Mouse (Mus musculus) embryo, embryonic 11.5 days (tissue): ENCODE results near the gene Lcp2.

Source experiments
- DNase-seq: peaks from one replicate; pipeline ENCODE4 v3.0.0-alpha.2; 2012; ENCODE audit warnings: low read depth, low spot score

Lcp2 gene

DNA sequence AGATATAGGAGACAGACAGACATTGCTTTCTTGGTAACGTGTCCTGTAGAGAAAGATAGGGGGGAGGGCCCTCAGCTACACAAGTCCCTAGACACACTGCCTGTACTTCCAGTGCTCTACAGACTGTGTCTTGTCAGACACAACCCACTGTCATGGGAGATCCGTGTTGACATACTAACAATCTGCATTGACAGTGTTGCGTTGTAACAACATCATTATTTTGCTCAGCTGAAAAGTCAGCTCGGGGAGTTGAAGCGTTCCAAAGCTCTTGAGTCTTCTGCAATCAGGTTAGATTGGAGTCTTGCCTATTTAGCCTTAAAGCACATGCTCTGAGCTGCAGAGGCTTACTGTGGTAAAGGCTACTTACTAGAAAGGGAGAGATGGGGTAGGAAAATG, 820 bp downstream of the Lcp2 start:
- DNase-seq = no peak

DNA sequence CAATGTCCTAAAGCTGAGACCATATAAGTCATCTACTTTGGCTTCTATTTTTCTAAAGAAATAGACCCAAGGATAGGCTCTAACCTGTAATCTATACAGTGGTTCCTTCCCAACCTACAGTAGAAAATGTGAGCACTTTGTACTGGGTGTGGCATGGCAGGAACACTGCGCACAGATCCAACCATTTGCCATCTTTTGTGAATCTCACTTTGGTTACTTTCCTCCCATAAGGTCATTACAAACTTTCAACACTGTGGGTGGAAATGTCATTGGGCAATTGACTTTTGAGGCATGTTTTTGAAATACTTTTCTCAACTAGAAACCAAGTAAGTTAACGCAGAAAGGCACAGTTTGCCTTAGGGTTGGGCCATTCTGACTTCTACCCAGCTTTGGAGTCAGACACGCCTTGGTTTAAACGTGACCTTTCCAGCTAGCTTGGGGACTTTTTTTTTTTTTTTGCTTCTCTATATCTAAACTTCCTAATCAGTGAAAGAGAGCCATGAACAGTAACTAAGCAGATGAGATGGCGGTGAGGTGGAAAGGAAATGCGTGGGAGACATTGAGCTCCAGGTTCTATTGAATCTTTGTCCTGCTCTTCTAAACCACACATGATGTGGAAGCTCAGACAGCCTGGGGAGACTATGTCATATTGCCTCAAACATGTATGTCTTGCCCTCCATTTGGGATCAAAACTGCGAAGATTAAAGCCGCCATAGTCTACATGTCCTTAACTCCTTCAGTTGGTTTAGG, 1.8 kb downstream of the Lcp2 start:
- DNase-seq = no peak

DNA sequence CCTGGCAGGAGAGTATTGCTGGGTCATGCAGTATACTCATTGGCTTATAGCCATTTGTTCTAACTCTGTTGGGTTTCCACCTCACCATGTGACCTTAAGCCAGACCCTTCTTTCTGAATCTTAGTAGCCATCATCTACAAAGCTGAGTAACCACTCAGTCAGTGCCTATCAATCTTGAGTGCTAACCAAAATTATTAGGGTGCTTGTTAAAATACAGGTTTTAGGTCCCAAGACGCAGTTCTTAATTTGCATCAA, 2.3 kb downstream of the Lcp2 start:
- no peak for DNase-seq

DNA sequence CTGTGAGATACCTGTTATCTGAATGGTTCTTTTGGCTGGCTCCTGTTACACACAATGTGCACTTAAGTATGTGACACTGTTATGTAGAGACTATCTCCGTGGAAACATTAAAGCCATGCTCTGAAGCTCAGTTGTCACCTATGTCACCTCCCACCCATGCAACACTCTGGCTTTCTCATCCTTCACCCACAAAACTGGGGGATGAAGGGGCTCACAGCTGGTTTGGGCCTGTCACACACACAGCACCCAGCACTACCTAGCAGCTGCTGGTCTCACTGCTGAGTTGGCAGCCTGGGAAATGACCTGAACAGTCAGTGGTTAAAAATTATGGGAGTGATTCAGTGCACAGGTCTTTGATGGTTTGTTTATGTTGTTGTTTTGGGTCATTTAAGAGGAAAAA, 3.3 kb downstream of the Lcp2 start:
- DNase-seq = no peak

DNA sequence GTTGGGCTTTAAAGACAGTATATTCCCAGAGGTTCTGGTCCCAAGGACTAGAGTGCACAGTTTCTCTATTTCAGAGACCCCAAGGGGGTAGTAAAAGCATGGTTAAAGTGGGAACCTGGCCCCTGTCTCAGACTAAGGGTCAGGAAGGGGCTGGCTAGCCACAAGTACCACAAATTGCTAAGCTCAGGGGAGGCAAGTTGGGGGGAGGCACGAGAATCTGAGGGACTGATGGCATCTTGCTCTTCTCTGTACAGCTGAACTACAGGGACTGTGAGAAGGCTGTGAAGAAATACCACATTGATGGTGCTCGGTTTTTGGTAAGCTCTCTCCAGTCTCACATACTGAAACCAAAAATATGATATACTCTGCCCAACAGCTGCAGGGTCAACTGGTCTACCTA, 3.9 kb downstream of the Lcp2 start:
- no peak for DNase-seq

DNA sequence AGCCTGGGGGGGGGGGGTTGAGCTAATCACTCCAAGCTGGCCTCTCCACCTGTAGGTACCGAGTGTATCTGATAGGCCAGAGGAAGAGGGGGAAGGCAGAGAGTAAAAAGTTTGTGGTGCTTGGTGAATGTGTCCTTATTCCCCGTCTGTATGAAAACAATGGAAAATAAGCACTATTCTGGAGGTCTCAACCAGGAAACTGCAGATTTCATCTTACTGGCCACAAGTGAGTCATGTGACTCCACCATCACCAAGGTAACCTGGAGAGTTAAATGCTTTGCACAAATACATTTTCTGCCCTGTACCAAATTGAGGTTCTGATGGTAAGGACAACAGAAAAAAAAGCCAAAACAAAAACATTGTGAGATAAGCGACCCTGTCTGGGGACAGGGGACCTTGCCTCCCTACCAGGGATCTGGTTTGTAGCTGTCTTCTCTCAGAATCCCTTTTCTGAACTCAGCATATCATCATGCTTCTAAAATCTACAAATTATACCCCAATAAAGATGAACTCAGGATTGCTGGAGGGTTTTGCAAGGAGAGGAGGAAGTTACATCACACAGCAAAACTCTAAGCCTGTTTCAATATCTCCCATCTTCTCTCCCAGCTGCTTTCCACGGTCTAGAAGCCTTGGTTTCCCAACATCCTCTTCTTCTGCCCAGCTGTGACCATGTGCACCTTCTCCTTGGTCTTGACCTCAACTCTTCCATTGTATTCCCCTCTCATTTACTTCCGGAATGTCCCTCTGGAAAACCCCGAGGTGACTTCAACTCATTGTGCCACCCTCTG, 6.5 kb downstream of the Lcp2 start:
- DNase-seq = no peak

DNA sequence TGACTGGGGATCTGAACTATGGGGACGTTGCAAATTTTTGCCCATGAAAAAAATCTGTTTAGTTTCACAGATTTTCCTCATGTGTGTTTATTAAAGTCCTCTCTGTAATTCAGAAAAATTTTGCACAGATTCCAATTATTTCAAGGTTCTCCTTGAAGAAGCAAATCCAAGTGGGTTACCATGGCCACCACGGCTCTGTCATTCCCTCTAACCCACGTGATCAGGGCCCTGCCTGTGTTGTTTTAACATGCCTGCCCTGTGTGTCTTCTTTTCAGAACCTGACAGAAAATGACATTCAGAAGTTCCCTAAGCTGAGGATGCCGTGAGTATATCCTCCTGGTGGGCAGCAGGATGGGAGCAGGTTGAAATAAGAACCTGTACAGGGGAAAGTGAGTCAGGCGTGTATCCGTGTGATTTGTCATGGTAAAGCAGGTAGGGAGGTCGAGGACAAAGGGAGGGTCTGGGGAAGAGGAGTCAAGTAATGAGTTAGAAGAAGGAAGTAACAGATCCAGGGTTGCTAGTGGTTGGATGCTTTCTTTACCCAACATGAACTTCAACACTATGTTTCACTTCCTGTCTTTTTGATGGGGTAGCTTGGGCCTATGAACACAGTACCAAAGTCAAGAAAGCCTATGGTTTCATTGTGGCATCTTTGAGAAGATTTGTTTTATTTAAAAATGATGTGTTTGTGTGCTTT, 7.5 kb downstream of the Lcp2 start:
- DNase-seq = no peak

DNA sequence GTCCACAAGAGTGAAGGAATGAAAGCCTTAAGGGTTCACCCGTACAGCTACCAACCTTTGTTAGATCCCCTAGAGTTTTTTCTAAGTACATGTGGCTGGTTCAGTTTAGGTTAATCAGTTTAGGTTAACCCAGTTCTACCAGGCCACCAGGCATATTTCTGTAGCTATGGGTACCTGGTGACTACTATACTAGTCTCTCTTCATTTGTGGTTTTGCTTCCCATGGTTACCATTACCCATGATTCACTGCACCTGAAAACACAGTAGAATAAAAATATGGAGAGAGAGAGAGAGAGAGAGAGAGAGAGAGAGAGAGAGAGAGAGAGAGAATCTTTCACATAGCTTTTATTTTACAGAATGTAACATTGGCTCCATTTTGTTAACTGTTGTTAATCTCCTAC, 10.0 kb downstream of the Lcp2 start:
- DNase-seq = no peak

DNA sequence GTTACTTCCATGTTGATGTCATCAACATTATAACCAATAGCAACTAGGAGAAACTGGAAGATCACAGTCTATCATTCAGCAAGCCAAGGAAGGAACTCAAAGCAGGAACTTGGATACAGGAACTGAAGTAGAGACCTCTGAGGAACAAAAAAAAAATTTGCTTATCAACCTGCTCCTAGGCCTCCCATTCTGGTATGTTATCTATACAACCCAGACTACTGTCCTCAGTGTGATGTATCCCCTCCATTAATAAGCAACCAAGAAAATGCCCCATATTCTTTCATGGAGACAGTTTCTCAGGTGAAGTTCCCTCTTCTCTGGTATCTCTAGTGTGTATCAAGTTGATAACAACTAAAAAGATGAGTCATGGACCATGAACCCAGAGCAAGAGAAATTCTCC, 11.6 kb downstream of the Lcp2 start:
- no peak for DNase-seq

DNA sequence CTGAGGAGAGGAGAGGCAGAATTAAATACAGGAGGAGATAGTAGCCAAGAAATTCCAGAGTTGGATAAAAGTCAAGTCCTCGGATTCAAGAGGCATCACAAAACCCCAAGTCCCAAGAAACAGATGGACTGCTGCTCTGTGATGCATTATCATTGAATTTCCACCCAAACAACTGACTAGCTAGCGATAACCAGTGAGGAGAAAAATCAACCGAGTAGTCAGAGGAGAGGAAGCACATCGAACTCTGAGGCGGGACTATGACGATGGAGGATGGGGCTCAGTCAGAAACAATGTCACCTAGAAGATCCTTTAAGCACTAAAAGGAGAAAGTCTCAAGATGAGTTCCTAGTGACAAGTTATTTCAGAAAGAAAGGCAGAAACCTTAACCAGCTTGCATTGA, 12.2 kb downstream of the Lcp2 start:
- DNase-seq = no peak

DNA sequence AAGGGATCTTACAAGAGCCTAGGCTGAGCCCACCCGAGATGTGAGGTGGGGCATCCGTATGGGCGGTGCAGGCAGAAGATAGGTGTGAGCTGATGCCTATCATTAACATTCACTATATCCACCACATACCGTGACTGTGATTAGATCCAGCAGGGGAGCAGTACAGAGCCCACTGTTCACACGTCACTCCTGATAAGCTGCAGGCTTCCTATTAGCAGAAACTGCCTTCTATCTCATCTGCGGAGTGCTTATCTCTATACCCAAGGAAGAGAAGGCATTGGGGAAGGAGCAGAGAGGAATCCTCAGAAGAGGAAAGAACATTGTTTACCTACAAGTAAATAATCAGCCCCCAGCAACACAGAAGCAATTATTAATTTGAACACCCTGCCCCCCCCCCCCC, 15.0 kb downstream of the Lcp2 start:
- DNase-seq = no peak

DNA sequence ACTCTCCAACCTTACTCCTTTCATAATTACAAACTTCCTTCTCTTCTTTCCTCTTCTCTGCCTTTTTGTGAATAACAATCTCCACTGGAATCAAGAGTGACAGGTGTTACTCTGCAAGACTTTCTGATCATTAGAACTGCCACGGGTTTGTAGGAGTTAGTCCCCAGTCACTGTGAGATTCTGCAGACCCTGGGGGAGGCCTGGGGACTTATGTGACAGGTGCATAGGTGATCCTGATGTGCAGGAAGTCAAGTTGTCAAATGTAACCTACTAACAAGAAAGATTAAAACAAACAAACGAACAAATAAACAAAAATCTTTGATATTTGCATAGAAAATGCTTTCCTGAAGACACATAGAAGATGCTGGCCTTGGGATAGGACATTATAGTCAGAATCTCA, 16.5 kb downstream of the Lcp2 start:
- DNase-seq = no peak

DNA sequence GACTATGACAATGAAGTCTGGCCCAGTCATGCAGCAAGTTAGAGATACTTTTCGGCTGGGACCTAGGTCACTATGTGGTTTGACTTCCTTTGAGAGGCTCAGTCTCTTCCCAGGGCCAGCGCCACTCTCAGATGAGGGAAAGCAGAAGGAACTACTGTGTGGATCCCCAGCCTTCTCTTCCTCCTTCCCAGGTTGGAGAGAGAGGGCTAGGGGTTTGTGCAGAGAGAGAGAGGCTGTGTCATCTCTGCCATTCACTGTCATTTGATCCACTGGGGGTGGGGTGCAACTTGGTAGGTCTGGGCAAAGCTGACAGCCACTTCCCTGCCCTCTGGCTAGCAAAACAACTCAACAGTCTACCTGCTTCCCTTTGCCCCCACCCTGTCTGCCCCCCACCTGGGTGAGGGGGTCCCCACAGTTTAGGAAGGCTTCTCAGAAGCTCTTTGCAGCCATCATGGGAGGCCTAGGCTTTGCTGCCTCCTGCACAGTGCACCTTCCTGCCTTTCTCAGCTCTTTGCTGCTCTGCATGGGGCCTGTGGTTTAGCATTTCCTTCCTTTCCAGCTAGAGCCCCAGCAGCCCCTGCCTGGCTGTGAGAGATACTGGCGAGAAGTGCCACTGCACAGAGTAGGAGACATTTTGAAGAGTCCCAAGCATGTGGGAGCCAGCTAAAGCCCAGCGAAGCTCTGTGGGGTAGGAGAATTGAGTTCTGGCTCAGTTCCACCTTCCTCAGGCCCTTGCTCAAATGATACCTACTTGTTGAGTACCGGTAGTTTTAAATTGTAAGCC, 17.2 kb downstream of the Lcp2 start:
- DNase-seq = no peak

DNA sequence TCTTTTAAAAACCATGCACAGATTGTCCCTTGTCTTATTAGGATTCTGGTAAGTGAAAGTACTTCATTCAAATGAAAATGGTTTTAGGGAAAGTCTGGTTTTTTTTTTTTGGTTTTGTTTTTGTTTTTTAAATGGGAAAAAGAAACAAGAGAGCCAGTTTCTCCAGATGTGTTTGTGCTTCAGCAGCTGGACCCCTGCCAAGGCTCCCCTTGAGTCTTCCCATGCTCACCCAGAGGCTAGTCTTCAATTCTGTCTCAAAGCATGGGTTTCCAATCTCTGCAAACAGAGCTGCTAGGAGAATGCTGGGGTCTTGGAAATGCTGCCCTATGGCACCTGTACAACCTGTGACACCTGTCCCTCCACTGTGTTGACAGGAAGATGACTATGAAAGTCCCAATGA, 23.9 kb downstream of the Lcp2 start:
- DNase-seq = no peak

DNA sequence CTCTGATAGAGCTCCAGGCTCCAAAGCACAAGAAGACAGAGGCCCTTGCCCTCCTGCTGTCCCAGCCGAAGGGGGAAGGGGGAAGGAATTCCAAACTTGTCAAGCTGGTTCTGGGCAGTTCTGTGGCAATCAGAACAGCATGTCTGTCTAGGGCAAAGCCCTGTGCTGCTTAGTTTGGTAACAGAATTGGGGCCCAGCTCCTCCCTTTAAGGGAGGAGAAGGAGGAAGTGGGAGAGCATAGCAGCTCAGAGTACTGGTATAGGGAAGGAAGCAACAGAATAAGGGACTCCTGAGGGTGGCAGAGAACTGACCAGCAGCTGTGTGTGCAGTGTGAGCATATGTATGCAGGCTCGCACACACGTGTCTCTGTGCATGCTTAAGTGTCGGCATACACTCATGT, 25.6 kb downstream of the Lcp2 start:
- DNase-seq = no peak

DNA sequence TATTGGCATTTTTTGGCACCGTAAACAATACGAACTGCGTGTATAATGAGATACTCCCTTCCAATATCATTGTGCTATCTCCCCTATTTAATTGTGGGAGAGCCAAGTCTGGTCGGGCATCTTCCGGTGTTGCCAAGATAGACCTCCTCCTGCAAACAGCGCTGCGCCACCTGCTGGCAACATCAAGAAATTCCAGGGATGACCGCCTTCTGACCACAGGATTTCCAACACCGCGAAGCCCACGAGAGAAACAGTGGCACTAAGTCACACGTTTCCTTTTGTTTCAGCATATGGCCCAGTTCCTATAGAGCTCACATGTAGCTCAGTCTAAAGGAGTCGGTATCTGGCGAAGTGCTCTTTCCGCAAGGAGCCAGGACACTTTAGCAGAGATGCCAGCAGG, 27.1 kb downstream of the Lcp2 start:
- peak; percentile 63 for DNase-seq

DNA sequence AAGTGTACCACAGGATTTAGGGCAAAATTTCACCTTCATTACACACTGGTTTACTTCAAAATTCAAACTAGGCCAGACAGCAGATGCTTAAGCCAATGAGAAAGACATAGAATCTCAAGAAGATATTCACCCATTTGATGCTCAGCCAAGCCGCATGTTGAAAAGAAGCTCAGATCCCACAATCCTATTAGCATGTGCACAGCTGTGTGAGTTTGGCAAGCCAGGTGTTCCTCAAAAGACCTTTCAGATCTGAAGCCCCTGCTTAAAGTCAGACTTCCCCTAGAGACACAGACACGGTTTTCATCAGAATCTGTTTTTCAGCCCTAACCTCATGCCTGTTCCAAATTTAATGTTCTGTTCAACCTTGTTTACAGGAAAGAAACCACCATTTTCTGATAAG, 31.1 kb downstream of the Lcp2 start:
- no peak for DNase-seq

DNA sequence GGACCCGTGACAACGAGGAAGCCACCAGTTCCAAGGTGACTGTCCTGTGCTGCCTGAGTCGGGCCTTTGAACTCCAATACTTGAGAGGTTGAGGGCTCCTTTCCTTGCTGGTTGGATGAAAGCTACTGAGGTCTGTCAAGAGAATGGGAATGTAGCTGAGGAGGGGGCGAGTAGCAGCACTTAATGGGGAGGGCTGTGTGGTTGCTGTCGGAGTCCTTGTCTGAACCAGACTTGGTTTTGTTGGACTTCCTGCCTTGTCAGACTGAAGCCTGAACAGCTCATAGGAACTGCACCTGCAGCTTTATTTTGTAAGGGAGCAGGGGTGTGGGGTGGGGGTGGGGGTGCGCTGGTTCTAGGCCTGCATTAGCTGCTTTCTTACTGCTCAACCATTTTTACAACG, 31.9 kb downstream of the Lcp2 start:
- no peak for DNase-seq

DNA sequence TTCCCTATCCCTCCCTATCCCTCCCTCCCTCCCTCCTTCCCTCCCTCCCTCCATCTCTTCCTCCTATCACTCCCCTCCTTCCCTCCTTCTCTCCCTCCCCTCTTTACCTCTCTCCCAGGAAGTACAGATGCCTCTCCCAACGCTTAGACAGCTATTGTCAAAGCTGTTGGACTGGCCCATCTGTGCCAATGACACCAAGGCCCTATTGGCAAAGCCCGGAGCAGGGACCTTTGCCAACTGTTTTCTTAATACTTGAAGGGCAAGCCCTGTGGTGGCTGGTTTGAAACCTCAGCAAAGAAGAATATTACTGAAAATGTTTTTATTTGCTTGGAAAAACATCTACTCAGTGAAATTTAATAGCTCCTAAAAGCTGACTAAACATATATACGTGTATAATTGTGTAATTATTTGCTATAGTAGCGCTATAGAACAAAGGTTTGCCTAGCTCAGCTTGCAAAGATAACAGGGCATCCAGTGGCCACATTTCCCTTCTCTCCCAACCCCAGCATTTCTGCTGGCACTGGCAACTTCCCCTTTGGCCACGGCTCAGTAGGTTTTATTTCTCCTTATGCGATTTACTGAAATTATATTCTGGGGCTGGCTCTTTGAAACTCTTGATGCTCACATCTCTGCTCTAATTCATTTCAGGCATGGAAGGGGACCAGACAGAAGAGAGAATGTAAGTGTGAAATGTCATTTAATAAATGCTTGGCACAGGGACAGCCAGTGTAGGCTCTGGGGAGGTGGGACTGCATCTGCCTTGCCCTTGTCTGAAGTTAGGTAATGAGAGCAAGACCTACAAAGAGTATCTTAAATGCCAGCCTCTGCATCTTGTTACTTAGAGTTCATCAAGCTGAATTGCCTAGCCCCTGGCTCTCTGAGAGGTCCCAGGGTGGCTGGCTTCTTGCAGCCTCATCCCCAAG, 33.1 kb downstream of the Lcp2 start:
- DNase-seq = no peak

DNA sequence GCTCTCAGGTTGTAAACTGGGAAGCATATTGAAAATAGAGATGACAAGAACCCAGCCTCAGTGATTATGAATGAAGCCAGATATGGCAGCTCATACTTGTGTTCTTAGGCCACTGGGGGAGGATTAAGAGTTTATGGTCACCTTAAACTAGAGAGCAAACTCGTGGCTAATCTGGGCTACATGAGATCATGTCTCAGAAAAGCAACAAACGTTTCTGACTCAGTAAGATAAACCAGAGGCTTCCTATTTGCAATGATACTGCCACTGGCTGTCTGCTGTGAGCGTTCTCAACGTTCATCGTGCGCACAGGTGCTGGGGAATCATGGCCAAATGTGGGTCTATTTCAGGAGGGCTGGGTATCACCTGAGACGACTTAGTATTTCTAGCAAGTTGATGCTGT, 37.1 kb downstream of the Lcp2 start:
- no peak for DNase-seq

DNA sequence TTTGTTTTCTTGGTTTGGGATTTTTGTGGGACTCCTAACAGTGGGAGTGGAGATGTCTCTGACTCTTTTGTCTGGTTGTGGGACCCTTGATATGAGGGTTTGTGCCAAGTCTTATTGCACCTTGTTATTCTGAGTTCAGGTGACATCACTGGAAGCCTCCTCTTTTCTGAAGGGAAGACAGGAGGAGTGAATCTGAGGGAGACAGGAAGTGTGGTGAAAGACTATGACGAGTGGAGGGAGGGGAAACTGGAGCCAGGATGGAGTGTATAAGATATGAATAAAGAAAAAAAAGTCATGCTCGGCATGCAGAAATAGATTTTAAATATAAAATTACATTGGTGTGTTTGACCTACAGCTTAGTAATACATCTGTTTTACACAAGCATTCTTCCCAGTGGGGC, 37.9 kb downstream of the Lcp2 start:
- no peak for DNase-seq
